Comparison of ENCODE assay signal across 8 mouse cellular contexts in genomic region chr17:34024861-34025755, GRCm38 (mm10). TPM values are rescaled to one million over a fixed set of nuclear protein-coding genes. Genes with fewer than 3 reads are reported as not detected.
DNase-seq lines count a peak whose midpoint lies in the region; ATAC-seq and TF ChIP-seq lines count a peak whose summit lies in the region.

No protein-coding gene starts in this region.

- peak overlapping the region; percentile 91 for H3K9ac ChIP-seq in hindbrain, embryonic 15.5 days
- peak overlapping the region; percentile 88 for H3K9ac ChIP-seq in midbrain, embryonic 12.5 days (replicated peaks)

- H3ac ChIP-seq in C2C12 (ENCODE audit: control insufficient read depth, insufficient read length, low read depth), result peak overlapping the region; percentile 87

- H3K36me3 ChIP-seq in C2C12 (ENCODE audit: control insufficient read depth, insufficient read depth), result peaks cover 21% of the 10 kb centered on the region
- H3K36me3 ChIP-seq in hindbrain, embryonic 15.5 days, result peaks cover 28% of the 10 kb centered on the region
- peaks cover 50% of the 10 kb centered on the region for H3K36me3 ChIP-seq in midbrain, embryonic 12.5 days

- H3K79me3 ChIP-seq in C2C12 (ENCODE audit: low read depth), result peaks cover 13% of the 10 kb centered on the region

- peak overlapping the region; percentile 93 for H3K4me3 ChIP-seq in gastrocnemius, adult 2 months
- H3K4me3 ChIP-seq in C2C12 (ENCODE audit: insufficient read depth, poor library complexity, severe bottlenecking), result peak overlapping the region; percentile 61
- peak overlapping the region; percentile 70 for H3K4me3 ChIP-seq in hindbrain, embryonic 15.5 days
- H3K4me3 ChIP-seq in midbrain, embryonic 12.5 days, result peak overlapping the region; percentile 95

- H3K27me3 ChIP-seq in C2C12 (ENCODE audit: control insufficient read depth, insufficient read depth, insufficient read length), result no peaks in the 10 kb centered on the region
- H3K27me3 ChIP-seq in hindbrain, embryonic 15.5 days, result no peaks in the 10 kb centered on the region
- H3K27me3 ChIP-seq in midbrain, embryonic 12.5 days, result no peaks in the 10 kb centered on the region

- peak overlapping the region; percentile 98 for H3K27ac ChIP-seq in gastrocnemius, adult 2 months
- H3K27ac ChIP-seq in hindbrain, embryonic 15.5 days (replicated peaks), result peak overlapping the region; percentile 98
- H3K27ac ChIP-seq in midbrain, embryonic 12.5 days (replicated peaks), result peak overlapping the region; percentile 96

- TF ChIP-seq CTCF in gastrocnemius, adult 2 months (IDR thresholded peaks at IDR 0.05), result no peak
- no peak for TF ChIP-seq CTCF in C2C12 (IDR thresholded peaks at IDR 0.05; ENCODE audit: control insufficient read depth, insufficient read depth, insufficient read length)

- under 1% methylated on average over 53 of the region's 57 CpGs for WGBS in hindbrain, embryonic 15.5 days
- under 1% methylated on average over 57 of the region's 57 CpGs for WGBS in midbrain, embryonic 12.5 days

- H3K4me1 ChIP-seq in hindbrain, embryonic 15.5 days (replicated peaks), result peaks cover 68% of the 10 kb centered on the region
- peaks cover 59% of the 10 kb centered on the region for H3K4me1 ChIP-seq in midbrain, embryonic 12.5 days

- no peaks in the 10 kb centered on the region for H3K9me3 ChIP-seq in hindbrain, embryonic 15.5 days
- peaks cover 5% of the 10 kb centered on the region; the same call in 1 of the 2 replicates for H3K9me3 ChIP-seq in midbrain, embryonic 12.5 days

- peak; percentile 26 for DNase-seq in gastrocnemius, adult 2 months
- no peak for DNase-seq in gastrocnemius, adult 18-20 months (ENCODE audit: low spot score)
- DNase-seq in embryo, embryonic 10 days (ENCODE audit: low spot score), result peak; percentile 69
- DNase-seq in thymus, postnatal 10 days (ENCODE audit: low spot score in 2 of 2), result no peak

- peak; percentile 4 for ATAC-seq in hindbrain, embryonic 15.5 days (ENCODE audit: low FRiP score, low read depth)
- ATAC-seq in midbrain, embryonic 12.5 days (ENCODE audit: low FRiP score, low read depth), result peak; percentile 48
- ATAC-seq in erythroid progenitor cell, adult 5-6 weeks (replicated peaks; ENCODE audit: low FRiP score, poor library complexity, severe bottlenecking), result no peak

- intact Hi-C loops in gastrocnemius, adult 2 months (cut with DNase I), result loop anchor here (5.0 kb wide), 1 partner anchor 68 kb away; the partner anchor contains the start of genes Rps18 and Vps52

- H3K79me2 ChIP-seq in C2C12 (ENCODE audit: control insufficient read depth, insufficient read depth), result peaks cover 19% of the 10 kb centered on the region

- H3K4me2 ChIP-seq in hindbrain, embryonic 15.5 days, result peak overlapping the region; percentile 92
- peak overlapping the region; percentile 88 for H3K4me2 ChIP-seq in midbrain, embryonic 12.5 days (replicated peaks)

TF ChIP-seq in C2C12, 6 proteins besides CTCF, POLR2A, EP300 and RAD21:
- TF ChIP-seq USF1 (IDR thresholded peaks at IDR 0.05; ENCODE audit: low read depth) (no peak), MYOD1 (IDR thresholded peaks at IDR 0.05; ENCODE audit: control insufficient read depth, insufficient read length, low read depth) (no peak), MYOG (IDR thresholded peaks at IDR 0.05; ENCODE audit: control insufficient read depth, extremely low read depth, insufficient read length) (no peak), MAX (IDR thresholded peaks at IDR 0.05) (no peak), FOSL1 (IDR thresholded peaks at IDR 0.05; ENCODE audit: insufficient read depth, low read length, poor library complexity, severe bottlenecking) (no peak), CEBPB (IDR thresholded peaks at IDR 0.05; ENCODE audit: low read depth) (no peak)

RNA-seq across cellular contexts. Expression of gene Ring1, which starts 0.6 kb away (rescaled TPM):
- 10 to 100 TPM; 11.6 to 12.8 TPM for total RNA-seq in gastrocnemius, adult 2 months (2021)
- total RNA-seq in gastrocnemius, adult 18-20 months (2021), result 10 to 100 TPM; 12.5 to 13.5 TPM
- 26.8 TPM for polyA plus RNA-seq in C2C12 (2012; fragmentation: generic; extraction: Trizol)
- 22.1 and 24.9 TPM in 2 replicates for polyA plus RNA-seq in hindbrain, embryonic 15.5 days (2015; fragmentation: Nextera tagmentation; extraction: Ambion mirVana)
- 25.2 and 27.0 TPM in 2 replicates for polyA plus RNA-seq in midbrain, embryonic 12.5 days (2016; fragmentation: Nextera tagmentation; extraction: Ambion mirVana)
- total RNA-seq in erythroid progenitor cell, adult 5-6 weeks (2015; ENCODE audit: low replicate concordance), result 1.3 and 2.5 TPM in 2 replicates
- 1.9 and 2.0 TPM in 2 replicates for total RNA-seq in erythroid progenitor cell, adult 5-6 weeks (2017; ENCODE audit: low replicate concordance)

RNA-seq across cellular contexts. Expression of gene H2-Ke6, which starts 2.8 kb away (rescaled TPM):
- 10 to 100 TPM; 69.9 to 82.3 TPM for total RNA-seq in gastrocnemius, adult 2 months (2021)
- total RNA-seq in gastrocnemius, adult 18-20 months (2021), result 10 to 100 TPM; 80.3 to 82.1 TPM
- polyA plus RNA-seq in C2C12 (2012; fragmentation: generic; extraction: Trizol), result 17.6 TPM
- polyA plus RNA-seq in hindbrain, embryonic 15.5 days (2015; fragmentation: Nextera tagmentation; extraction: Ambion mirVana), result 64.8 and 71.9 TPM in 2 replicates
- 110 and 131 TPM in 2 replicates for polyA plus RNA-seq in midbrain, embryonic 12.5 days (2016; fragmentation: Nextera tagmentation; extraction: Ambion mirVana)
- 40.4 and 50.3 TPM in 2 replicates for total RNA-seq in erythroid progenitor cell, adult 5-6 weeks (2015; ENCODE audit: low replicate concordance)
- 10.8 and 14.9 TPM in 2 replicates for total RNA-seq in erythroid progenitor cell, adult 5-6 weeks (2017; ENCODE audit: low replicate concordance)

RNA-seq across cellular contexts. Expression of gene Slc39a7, which starts 6.4 kb away (rescaled TPM):
- total RNA-seq in gastrocnemius, adult 2 months (2021), result 10 to 100 TPM; 44.6 to 49.5 TPM
- total RNA-seq in gastrocnemius, adult 18-20 months (2021), result 10 to 100 TPM; 41.0 to 50.2 TPM
- polyA plus RNA-seq in C2C12 (2012; fragmentation: generic; extraction: Trizol), result 175 TPM
- polyA plus RNA-seq in hindbrain, embryonic 15.5 days (2015; fragmentation: Nextera tagmentation; extraction: Ambion mirVana), result 166 and 176 TPM in 2 replicates
- 180 and 184 TPM in 2 replicates for polyA plus RNA-seq in midbrain, embryonic 12.5 days (2016; fragmentation: Nextera tagmentation; extraction: Ambion mirVana)
- total RNA-seq in erythroid progenitor cell, adult 5-6 weeks (2015; ENCODE audit: low replicate concordance), result 2.5 and 8.6 TPM in 2 replicates
- total RNA-seq in erythroid progenitor cell, adult 5-6 weeks (2017; ENCODE audit: low replicate concordance), result 18.9 and 20.7 TPM in 2 replicates

RNA-seq across cellular contexts. Expression of gene Rxrb, which starts 6.5 kb away (rescaled TPM):
- 10 to 100 TPM; 40.5 to 41.7 TPM for total RNA-seq in gastrocnemius, adult 2 months (2021)
- 10 to 100 TPM; 34.9 to 37.0 TPM for total RNA-seq in gastrocnemius, adult 18-20 months (2021)
- polyA plus RNA-seq in C2C12 (2012; fragmentation: generic; extraction: Trizol), result 39.0 TPM
- polyA plus RNA-seq in hindbrain, embryonic 15.5 days (2015; fragmentation: Nextera tagmentation; extraction: Ambion mirVana), result 57.8 and 61.1 TPM in 2 replicates
- 68.0 and 68.4 TPM in 2 replicates for polyA plus RNA-seq in midbrain, embryonic 12.5 days (2016; fragmentation: Nextera tagmentation; extraction: Ambion mirVana)
- total RNA-seq in erythroid progenitor cell, adult 5-6 weeks (2015; ENCODE audit: low replicate concordance), result 5.4 and 8.4 TPM in 2 replicates
- 11.5 and 14.5 TPM in 2 replicates for total RNA-seq in erythroid progenitor cell, adult 5-6 weeks (2017; ENCODE audit: low replicate concordance)

RNA-seq across cellular contexts. Expression of gene Col11a2, which starts 14.1 kb away (rescaled TPM):
- total RNA-seq in gastrocnemius, adult 2 months (2021), result 1 to 10 TPM; 3.0 to 9.6 TPM
- 1 to 10 TPM; 2.9 TPM for total RNA-seq in gastrocnemius, adult 18-20 months (2021)
- 0.77 TPM for polyA plus RNA-seq in C2C12 (2012; fragmentation: generic; extraction: Trizol)
- 4.5 and 5.4 TPM in 2 replicates for polyA plus RNA-seq in hindbrain, embryonic 15.5 days (2015; fragmentation: Nextera tagmentation; extraction: Ambion mirVana)
- polyA plus RNA-seq in midbrain, embryonic 12.5 days (2016; fragmentation: Nextera tagmentation; extraction: Ambion mirVana), result 2.3 and 4.0 TPM in 2 replicates
- total RNA-seq in erythroid progenitor cell, adult 5-6 weeks (2015; ENCODE audit: low replicate concordance), result 0.36 and 0.42 TPM in 2 replicates
- 2.1 and 2.9 TPM in 2 replicates for total RNA-seq in erythroid progenitor cell, adult 5-6 weeks (2017; ENCODE audit: low replicate concordance)

Comparison
In these comparisons a context has a peak if more than half of its experiments do, and no peak if none do; other contexts are left out.
1. DNase-seq: peak in gastrocnemius, adult 2 months (single experiment) and embryo, embryonic 10 days (single experiment); none in gastrocnemius, adult 18-20 months (single experiment) and thymus, postnatal 10 days (0 of 2).
2. Peak in every context shown above with its lines, with median percentiles within 50 percentile points of each other: H3K27ac ChIP-seq and H3K4me3 ChIP-seq.